Comparison of ENCODE assay signal across 8 mouse cellular contexts in genomic region chr12:69582216-69582612, GRCm38 (mm10). TPM values are rescaled to one million over a fixed set of nuclear protein-coding genes. Genes with fewer than 3 reads are reported as not detected.
DNase-seq lines count a peak whose midpoint lies in the region; ATAC-seq and TF ChIP-seq lines count a peak whose summit lies in the region.

No protein-coding gene starts in this region.

- H3K36me3 ChIP-seq in forebrain, embryonic 12.5 days (replicated peaks), result peaks cover 46% of the 10 kb centered on the region
- peaks cover 45% of the 10 kb centered on the region for H3K36me3 ChIP-seq in liver, embryonic 13.5 days

- WGBS in forebrain, embryonic 12.5 days, result 31% methylated on average over 9 of the region's 9 CpGs
- 20% methylated on average over 9 of the region's 9 CpGs for WGBS in liver, embryonic 13.5 days (ENCODE audit: insufficient replicate concordance)

- intact Hi-C loops in gastrocnemius, adult 2 months (cut with DNase I), result loop anchor here (5.0 kb wide), 1 partner anchor 115 kb away; no protein-coding TSS in a partner anchor

- no peak for DNase-seq in gastrocnemius, adult 2 months
- DNase-seq in gastrocnemius, adult 18-20 months (ENCODE audit: low spot score), result no peak
- peak; percentile 58 for DNase-seq in 416B (ENCODE audit: low read depth)
- DNase-seq in liver, embryonic 13.5 days, result no peak
- DNase-seq in layer of hippocampus, adult 9-10 months (ENCODE audit: low spot score), result no peak
- no peak for DNase-seq in gastrocnemius, postnatal 25 days

- peak overlapping the region; percentile 70 for H3K4me2 ChIP-seq in forebrain, embryonic 12.5 days
- H3K4me2 ChIP-seq in liver, embryonic 13.5 days, result peak overlapping the region; percentile 90

- H3K4me1 ChIP-seq in forebrain, embryonic 12.5 days, result peaks cover 22% of the 10 kb centered on the region
- peaks cover 36% of the 10 kb centered on the region for H3K4me1 ChIP-seq in liver, embryonic 13.5 days (replicated peaks)

- peak overlapping the region; percentile 87 for H3K27ac ChIP-seq in gastrocnemius, adult 2 months
- H3K27ac ChIP-seq in forebrain, embryonic 12.5 days, result peak overlapping the region; percentile 75; the same call in 1 of the 2 replicates
- H3K27ac ChIP-seq in liver, embryonic 13.5 days, result peak overlapping the region; percentile 73

- H3K9ac ChIP-seq in forebrain, embryonic 12.5 days, result peak overlapping the region; percentile 93
- H3K9ac ChIP-seq in liver, embryonic 13.5 days, result peak overlapping the region; percentile 88

- no peak for TF ChIP-seq CTCF in gastrocnemius, adult 2 months (IDR thresholded peaks at IDR 0.05)

- peak overlapping the region; percentile 79 for H3K4me3 ChIP-seq in gastrocnemius, adult 2 months
- peak overlapping the region; percentile 88 for H3K4me3 ChIP-seq in forebrain, embryonic 12.5 days (replicated peaks)
- H3K4me3 ChIP-seq in liver, embryonic 13.5 days (replicated peaks), result peak overlapping the region; percentile 80

- H3K9me3 ChIP-seq in forebrain, embryonic 12.5 days, result no peaks in the 10 kb centered on the region
- no peaks in the 10 kb centered on the region for H3K9me3 ChIP-seq in liver, embryonic 13.5 days (replicated peaks)

- no peak for ATAC-seq in forebrain, embryonic 12.5 days (ENCODE audit: low FRiP score)
- ATAC-seq in liver, embryonic 13.5 days (ENCODE audit: low read depth), result no peak
- no peak for ATAC-seq in erythroid progenitor cell, adult 5-6 weeks (replicated peaks; ENCODE audit: low FRiP score, poor library complexity, severe bottlenecking)

- H3K27me3 ChIP-seq in forebrain, embryonic 12.5 days, result no peaks in the 10 kb centered on the region
- no peaks in the 10 kb centered on the region for H3K27me3 ChIP-seq in liver, embryonic 13.5 days

RNA-seq across cellular contexts. Expression of gene Vcpkmt, which starts 0.6 kb away (rescaled TPM):
- total RNA-seq in gastrocnemius, adult 2 months (2021), result 1 to 10 TPM; 3.5 to 3.7 TPM
- 1 to 10 TPM; 4.2 to 4.7 TPM for total RNA-seq in gastrocnemius, adult 18-20 months (2021)
- polyA plus RNA-seq in forebrain, embryonic 12.5 days (2016; fragmentation: Nextera tagmentation; extraction: Ambion mirVana), result 24.1 and 29.1 TPM in 2 replicates
- 16.7 and 17.5 TPM in 2 replicates for polyA plus RNA-seq in liver, embryonic 13.5 days (2015; fragmentation: Nextera tagmentation; extraction: Ambion mirVana)
- 3.8 and 5.0 TPM in 2 replicates for total RNA-seq in erythroid progenitor cell, adult 5-6 weeks (2015; ENCODE audit: low replicate concordance)
- 1.7 TPM in 1 of 2 replicates, not detected in the other for total RNA-seq in erythroid progenitor cell, adult 5-6 weeks (2017; ENCODE audit: low replicate concordance)
- total RNA-seq in gastrocnemius, postnatal 25 days (2021), result 1 to 10 TPM; 3.5 to 4.2 TPM
